ENCODE assay signal across 12 mouse cellular contexts in the genomic region with DNA sequence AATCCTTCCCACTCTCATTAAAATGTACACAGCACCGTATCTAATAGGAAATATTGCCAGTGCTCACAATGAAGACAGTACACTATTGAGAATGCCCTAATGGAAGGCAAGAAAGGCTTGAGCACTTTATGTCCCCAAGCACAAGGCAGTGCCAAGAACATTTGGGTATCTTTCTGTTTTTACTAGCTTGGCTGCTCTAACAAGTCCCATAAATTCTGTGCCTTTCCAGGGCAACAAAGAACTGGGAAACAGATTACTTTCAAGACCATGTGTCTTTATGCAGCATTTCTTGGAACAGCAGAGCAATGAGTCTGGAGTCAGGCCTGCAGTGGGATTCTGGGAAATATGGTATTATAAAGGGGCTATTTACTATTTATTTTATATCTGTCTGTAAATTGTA.
"Had no signal": no experiment of that assay in that cellular context is flagged by ENCODE, and none has a peak within 500 bp of the region (broad histone marks: within the 10 kb centered on the region; RNA-seq: fewer than 3 reads in every experiment).

No protein-coding gene starts in this region.

- H3K36me3 ChIP-seq: intestine, embryonic 15.5 days; liver, embryonic 15.5 days; midbrain, embryonic 10.5 days; midbrain, embryonic 15.5 days had no signal

- H3K27me3 ChIP-seq: intestine, embryonic 15.5 days; liver, embryonic 15.5 days; midbrain, embryonic 15.5 days had no signal

- H3K27ac ChIP-seq: intestine, embryonic 15.5 days; liver, embryonic 15.5 days; midbrain, embryonic 10.5 days; midbrain, embryonic 15.5 days had no signal

- H3K4me2 ChIP-seq: intestine, embryonic 15.5 days; liver, embryonic 15.5 days; midbrain, embryonic 15.5 days had no signal

- ATAC-seq: intestine, embryonic 15.5 days; lung, postnatal 0 days; midbrain, embryonic 15.5 days had no signal

- DNase-seq: kidney, adult 18-20 months; kidney, postnatal 10 days; lung, adult 2 months; lung, postnatal 36 days; right cerebral cortex, adult 18-20 months; right cerebral cortex, postnatal 25 days; thymus, postnatal 4 days had no signal

- H3K4me1 ChIP-seq: intestine, embryonic 15.5 days; liver, embryonic 15.5 days; midbrain, embryonic 10.5 days; midbrain, embryonic 15.5 days had no signal

- H3K9me3 ChIP-seq: intestine, embryonic 15.5 days; liver, embryonic 15.5 days; midbrain, embryonic 15.5 days had no signal

- H3K4me3 ChIP-seq: intestine, embryonic 15.5 days; liver, embryonic 15.5 days; midbrain, embryonic 10.5 days; midbrain, embryonic 15.5 days had no signal

- H3K9ac ChIP-seq: intestine, embryonic 15.5 days; liver, embryonic 15.5 days; midbrain, embryonic 15.5 days had no signal
